Mouse (Mus musculus) central nervous system, embryonic 11.5 days (tissue): Measurements from ENCODE around the gene Hcn4. TPM values are rescaled to one million over a fixed set of nuclear protein-coding genes. Genes with fewer than 3 reads are reported as not detected.

Source experiments
- polyA plus RNA-seq: library from polyadenylated mRNA; depleted of rRNA; stranded (reverse); fragments of >200 nt; gene quantifications from 2 replicates; pipeline ENCODE4 v1.2.3, GENCODE M21; 2012; rRNA removed

The Hcn4 gene
- polyA plus RNA-seq, result 4.2 and 4.7 TPM in 2 replicates

GRCm38 (mm10) chr9:58823139-58823917 is at the start of gene Hcn4:
Gene Hcn4, plus strand, starts transcription at chr9:58823412.

Other genes starting within 250 kb of the Hcn4 start
- gene Nptn, start 241.2 kb upstream of the Hcn4 start, polyA plus RNA-seq, result 104 and 159 TPM in 2 replicates
- 1.2 and 2.5 TPM in 2 replicates for gene Rec114, start 79.4 kb upstream of the Hcn4 start, polyA plus RNA-seq
- 31.7 and 57.5 TPM in 2 replicates for gene Neo1, start 213.0 kb downstream of the Hcn4 start, polyA plus RNA-seq